Mouse (Mus musculus): ENCODE measurements around the gene Alox12. TPM values are rescaled to one million over a fixed set of nuclear protein-coding genes. Genes with fewer than 3 reads are reported as not detected.
A peak's percentile ranks its signal among the peaks of the same experiment; 100 is the strongest.

The Alox12 gene
- polyA plus RNA-seq, 1 experiment from 2014 or later = 1.2 TPM

DNA sequence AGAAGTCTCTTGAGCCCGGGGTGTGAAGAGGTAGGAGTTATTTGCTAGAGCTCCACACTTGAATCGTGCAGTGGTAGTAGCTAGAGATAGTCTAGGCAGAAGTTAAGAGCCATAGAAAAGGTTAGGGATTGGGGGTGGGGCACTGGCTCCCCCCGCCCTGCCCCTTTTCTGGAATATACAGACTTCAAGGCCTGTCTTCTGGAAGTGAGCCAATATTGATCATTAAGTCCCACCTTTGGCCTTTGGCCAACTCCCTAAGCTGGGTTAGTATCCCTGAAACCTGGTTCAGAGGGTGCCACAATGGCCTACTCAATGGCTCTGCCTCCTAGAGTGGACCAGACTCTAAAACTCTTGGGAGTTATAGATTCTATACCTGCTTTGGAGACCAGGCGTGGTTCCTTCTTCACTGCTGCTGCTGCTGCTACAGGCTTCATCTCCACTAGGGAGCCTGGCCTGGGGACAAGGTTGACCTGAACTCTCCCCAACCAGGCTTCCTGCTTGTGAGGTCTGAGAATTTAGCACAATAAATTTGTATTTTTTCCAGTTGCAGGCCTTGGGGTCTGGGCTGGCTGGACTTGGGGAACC lies 27.4 kb downstream of the Alox12 start:
- no peak for ATAC-seq (ENCODE audit: low FRiP score, low read depth)
- peaks cover 49% of the 10 kb centered on the region for H3K27me3 ChIP-seq
- 90% methylated on average over 4 of the region's 4 CpGs for WGBS

DNA sequence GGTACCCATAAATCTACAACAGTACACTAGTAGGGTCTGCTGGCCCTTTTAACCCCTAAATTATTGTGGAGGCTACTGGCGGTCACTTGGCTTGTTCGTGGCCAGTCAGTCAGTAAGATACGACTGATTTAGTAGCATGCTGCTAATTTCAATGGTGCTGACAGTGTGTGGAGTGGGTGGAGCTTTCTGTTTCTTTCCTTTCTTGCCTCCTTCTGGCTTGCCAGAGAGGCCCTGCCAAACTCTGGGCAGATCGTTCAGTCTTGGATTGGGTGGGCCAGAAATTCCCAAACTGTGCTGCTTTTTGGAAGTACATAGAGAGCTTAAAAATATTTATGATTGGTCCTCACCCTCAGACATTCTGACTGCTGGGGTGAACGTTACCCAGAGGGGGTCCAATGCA lies 28.0 kb downstream of the Alox12 start:
- no peak overlapping the region for H3K27ac ChIP-seq (replicated peaks)
- H3K4me2 ChIP-seq = peak overlapping the region; percentile 57
- H3K4me3 ChIP-seq = peak overlapping the region; percentile 30; the same call in 1 of the 2 replicates
- H3K9ac ChIP-seq = no peak overlapping the region
- H3K27me3 ChIP-seq = peaks cover 49% of the 10 kb centered on the region
- 32% methylated on average over 5 of the region's 5 CpGs for WGBS
- no peaks in the 10 kb centered on the region for H3K36me3 ChIP-seq
- H3K4me1 ChIP-seq (replicated peaks) = peaks cover 46% of the 10 kb centered on the region
- no peaks in the 10 kb centered on the region for H3K9me3 ChIP-seq
- ATAC-seq (ENCODE audit: low FRiP score, low read depth) = no peak

More for the DNA sequence above, 27.4 kb downstream of the Alox12 start:
- Histone ChIP-seq H3K4me1 (replicated peaks) (peaks cover 42% of the 10 kb centered on the region), H3K27ac (replicated peaks) (no peak overlapping the region), H3K36me3 (no peaks in the 10 kb centered on the region), H3K4me2 (peak overlapping the region; percentile 57), H3K4me3 (0 out of 2 replicates have a peak overlapping the region, but pooled peaks have one; percentile 23), H3K9ac (no peak overlapping the region), H3K9me3 (no peaks in the 10 kb centered on the region)

DNA sequence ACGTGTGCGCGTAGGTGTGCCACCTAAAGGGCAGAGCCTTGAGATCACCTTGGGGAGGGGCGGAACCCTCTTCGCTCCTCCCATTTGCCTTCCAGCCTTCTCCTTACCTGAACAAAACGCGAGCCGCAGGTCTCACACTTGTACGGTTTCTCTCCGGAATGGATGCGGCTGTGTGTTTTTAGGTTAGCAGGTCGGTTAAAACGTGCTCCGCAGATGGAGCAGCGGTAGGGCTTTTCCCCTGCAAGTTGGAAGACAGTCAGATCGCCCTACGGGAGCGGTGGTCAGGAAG lies 28.6 kb downstream of the Alox12 start:
- WGBS = 7% methylated on average over 18 of the region's 18 CpGs
- ATAC-seq (ENCODE audit: low FRiP score, low read depth) = no peak
- peaks cover 49% of the 10 kb centered on the region for H3K27me3 ChIP-seq

DNA sequence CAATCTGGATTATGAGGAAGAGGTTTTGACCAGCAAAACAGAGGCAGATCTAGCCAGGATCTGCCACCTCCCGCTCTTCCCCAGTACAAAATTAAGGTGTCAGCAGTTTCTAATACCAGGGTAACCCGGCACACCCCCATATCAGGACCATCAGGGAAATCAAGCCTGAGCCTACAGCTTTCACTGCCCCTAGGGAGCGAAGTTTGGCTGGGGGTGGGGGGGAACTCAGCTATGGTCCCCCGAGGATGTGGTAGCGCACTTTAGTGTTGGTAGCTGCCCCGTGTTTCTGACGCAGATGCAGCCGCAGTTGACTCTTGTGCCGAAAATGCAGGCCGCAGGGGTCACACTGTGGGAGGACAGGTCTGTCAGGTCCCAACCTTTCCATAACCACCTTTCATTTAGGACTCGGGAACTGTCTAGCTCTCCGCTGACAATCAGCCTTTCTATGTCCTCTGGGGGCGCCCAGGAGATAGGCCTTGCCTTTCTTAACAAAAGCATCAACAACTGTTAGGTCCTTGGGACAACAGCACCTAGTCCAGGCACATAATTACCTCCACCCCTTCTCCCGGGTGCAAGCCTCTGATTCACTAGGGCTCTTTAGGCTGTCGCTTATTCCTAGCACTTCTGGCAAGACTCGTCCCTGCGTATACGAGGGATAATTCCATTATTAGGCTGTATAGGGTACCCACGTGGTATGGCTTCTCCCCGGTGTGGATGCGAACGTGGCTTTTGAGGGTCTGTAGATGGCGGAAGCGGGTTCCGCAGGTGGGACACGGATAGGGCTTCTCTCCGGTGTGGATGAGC lies 29.2 kb downstream of the Alox12 start:
- H3K4me2 ChIP-seq = peak overlapping the region; percentile 57
- H3K36me3 ChIP-seq = no peaks in the 10 kb centered on the region
- peak overlapping the region; percentile 30 for H3K4me3 ChIP-seq
- peak; percentile 43; the same call in 1 of the 2 replicates for ATAC-seq (ENCODE audit: low FRiP score, low read depth)
- no peak overlapping the region for H3K27ac ChIP-seq (replicated peaks)
- H3K9ac ChIP-seq = peak overlapping the region; percentile 21; the same call in 1 of the 2 replicates
- no peaks in the 10 kb centered on the region for H3K9me3 ChIP-seq
- H3K27me3 ChIP-seq = peaks cover 46% of the 10 kb centered on the region
- peaks cover 53% of the 10 kb centered on the region for H3K4me1 ChIP-seq (replicated peaks)
- 20% methylated on average over 27 of the region's 27 CpGs for WGBS

More for the DNA sequence above, 28.6 kb downstream of the Alox12 start:
- H3K4me3 ChIP-seq = peak overlapping the region; percentile 30
- peaks cover 52% of the 10 kb centered on the region for H3K4me1 ChIP-seq (replicated peaks)
- H3K27ac ChIP-seq (replicated peaks) = no peak overlapping the region
- H3K4me2 ChIP-seq = peak overlapping the region; percentile 57
- H3K9ac ChIP-seq = peak overlapping the region; percentile 21; the same call in 1 of the 2 replicates
- no peaks in the 10 kb centered on the region for H3K9me3 ChIP-seq
- no peaks in the 10 kb centered on the region for H3K36me3 ChIP-seq

DNA sequence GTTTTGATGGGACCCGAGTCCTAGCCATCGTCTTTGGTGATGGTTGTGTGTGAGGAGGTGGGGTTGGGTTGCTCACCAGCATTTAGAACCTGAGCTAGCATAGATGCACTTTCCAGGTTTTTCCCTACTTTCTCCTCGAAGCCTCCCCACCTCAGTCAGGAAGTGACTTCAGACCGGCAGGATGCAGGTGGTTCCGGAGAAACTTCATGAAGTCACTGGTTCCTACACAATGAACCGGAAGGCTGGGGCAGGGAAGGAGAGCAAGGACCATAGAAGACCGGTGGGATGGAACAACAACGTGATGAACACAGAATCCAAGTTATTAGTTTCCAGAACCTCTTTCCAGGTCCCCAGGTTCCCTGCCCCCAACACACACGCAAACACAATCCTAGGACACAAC lies 31.4 kb downstream of the Alox12 start:
- Histone ChIP-seq H3K9me3 (no peaks in the 10 kb centered on the region), H3K9ac (no peak overlapping the region), H3K27ac (replicated peaks) (no peak overlapping the region), H3K4me2 (no peak overlapping the region), H3K36me3 (no peaks in the 10 kb centered on the region), H3K27me3 (peaks cover 25% of the 10 kb centered on the region), H3K4me3 (no peak overlapping the region), H3K4me1 (replicated peaks) (peaks cover 47% of the 10 kb centered on the region)
- WGBS = 89% methylated on average over 9 of the region's 9 CpGs
- no peak for ATAC-seq (ENCODE audit: low FRiP score, low read depth)

DNA sequence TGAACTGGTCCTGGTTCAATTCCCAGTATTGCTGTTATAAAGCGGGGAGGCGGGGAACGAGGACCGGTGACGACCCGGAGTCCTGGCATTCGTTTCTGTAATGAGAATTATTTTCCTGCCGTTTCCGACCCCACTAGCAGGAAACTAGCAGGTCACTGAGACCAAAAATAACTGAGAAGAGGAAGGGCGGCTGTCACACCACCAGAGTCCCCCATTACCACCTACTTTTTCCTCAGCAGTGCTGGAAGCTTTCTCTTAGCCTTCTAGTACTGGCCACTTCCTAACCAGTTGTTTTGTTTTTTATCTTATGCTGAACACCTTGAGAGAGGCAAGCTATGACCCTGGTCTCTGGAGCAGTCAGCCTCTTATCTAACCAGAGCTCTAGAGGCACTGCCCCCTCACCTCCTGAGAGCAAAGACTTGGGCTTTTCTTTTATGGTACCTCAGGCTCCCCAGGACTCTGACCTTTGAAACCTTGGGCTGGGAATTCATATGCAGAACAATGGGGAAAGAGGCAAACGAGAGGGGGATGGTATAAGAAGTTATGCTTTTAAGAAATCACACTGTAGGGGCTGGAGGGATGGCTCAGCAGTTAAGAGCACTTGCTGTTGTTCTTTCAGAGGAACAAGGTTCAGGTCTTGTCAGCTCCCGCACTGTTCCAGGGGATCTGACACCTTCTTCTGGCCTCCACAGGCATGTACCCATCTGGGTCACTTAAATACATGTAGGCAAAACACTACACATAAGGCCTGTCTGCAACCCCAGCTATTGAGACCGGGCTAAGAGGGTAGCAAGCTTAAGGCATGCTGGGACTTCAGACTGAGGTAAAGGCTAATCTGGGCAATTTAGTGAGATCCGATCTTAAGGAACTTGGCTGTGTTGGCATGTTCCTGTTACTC lies 33.3 kb downstream of the Alox12 start:
- H3K9ac ChIP-seq = peak overlapping the region; percentile 64
- H3K9me3 ChIP-seq = no peaks in the 10 kb centered on the region
- H3K4me2 ChIP-seq = peak overlapping the region; percentile 87
- peak overlapping the region; percentile 86 for H3K27ac ChIP-seq (replicated peaks)
- WGBS = 8% methylated on average over 14 of the region's 14 CpGs
- ATAC-seq (ENCODE audit: low FRiP score, low read depth) = no peak
- H3K4me1 ChIP-seq (replicated peaks) = peaks cover 44% of the 10 kb centered on the region
- H3K27me3 ChIP-seq = peaks cover 10% of the 10 kb centered on the region
- peaks cover 5% of the 10 kb centered on the region; the same call in 1 of the 2 replicates for H3K36me3 ChIP-seq
- peak overlapping the region; percentile 60 for H3K4me3 ChIP-seq

DNA sequence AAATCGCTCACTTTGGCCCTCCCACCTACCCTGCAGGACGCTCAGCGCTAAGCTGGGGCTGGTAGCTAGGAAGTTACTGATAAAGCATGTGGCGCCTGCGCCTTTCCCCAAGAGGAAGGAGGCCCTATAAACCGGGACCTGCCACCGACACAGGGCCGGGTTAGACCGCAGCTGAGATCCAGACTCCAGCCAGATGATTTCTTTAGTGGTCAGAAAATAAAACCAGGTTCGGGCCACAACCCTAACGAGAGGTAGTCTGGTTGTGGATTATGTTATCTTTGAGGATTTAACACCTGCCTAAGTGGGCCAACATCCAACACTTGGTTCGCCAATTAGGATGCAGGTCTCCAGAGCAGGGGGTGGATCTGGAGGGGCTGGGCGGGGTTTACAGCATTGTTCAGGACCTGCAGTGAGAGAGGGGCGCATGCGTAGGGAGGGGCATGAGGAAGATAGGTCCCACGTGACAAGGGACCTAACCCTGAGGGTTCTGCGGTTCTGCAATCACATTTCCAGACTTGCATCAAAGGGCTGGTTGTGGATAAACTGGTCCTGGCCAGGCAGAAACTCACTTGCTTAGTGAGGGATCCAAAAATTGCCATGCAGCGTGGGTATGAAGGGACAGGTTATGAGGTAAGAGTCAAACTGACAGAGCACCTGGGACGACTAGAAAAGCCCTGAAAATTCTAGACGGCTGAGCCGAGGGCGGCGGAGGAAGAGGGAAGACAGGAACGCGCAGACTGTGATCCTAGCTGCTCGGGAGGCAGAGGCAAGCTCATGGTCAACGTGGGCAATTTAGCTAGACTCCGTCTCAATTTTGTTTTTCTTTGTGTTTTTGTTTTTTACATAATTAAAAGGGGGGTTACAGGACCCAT lies 34.2 kb downstream of the Alox12 start, which contains the start of gene Slc16a13:
Slc16a13 (minus strand) TSS at position 334 of the 872 bp plus-strand sequence.
- WGBS = under 1% methylated on average over 28 of the region's 28 CpGs
- H3K4me2 ChIP-seq = peak within 1 kb of the TSS; percentile 87
- H3K27ac ChIP-seq (replicated peaks) = peak within 1 kb of the TSS; percentile 86
- peaks cover 6% of the 10 kb centered on the region; the same call in 1 of the 2 replicates for H3K36me3 ChIP-seq
- H3K9me3 ChIP-seq = no peaks in the 10 kb centered on the region
- peaks cover 16% of the 10 kb centered on the region for H3K27me3 ChIP-seq
- ATAC-seq (ENCODE audit: low FRiP score, low read depth) = peak; percentile 96
- peak within 1 kb of the TSS; percentile 64 for H3K9ac ChIP-seq
- H3K4me1 ChIP-seq (replicated peaks) = peaks cover 35% of the 10 kb centered on the region
- peak within 1 kb of the TSS; percentile 60 for H3K4me3 ChIP-seq

DNA sequence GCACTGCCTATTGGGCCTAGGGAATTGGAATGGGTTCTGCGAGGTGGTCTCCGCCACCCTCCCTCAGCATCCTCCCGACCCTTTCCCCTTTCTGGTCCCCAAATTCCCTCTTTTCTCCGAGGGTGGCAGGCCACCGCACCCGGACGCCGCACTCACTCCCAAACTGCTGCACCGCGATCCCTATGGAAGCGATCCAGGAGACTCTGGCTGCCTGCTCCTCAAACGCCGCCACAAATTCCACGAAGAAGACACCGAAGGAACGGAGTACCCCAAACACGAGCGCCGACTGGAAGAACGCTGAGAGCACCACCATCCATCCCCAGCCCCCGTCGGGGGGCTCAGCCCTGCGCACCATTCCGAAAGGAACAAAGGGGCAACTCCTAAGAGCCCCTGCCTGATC lies 34.8 kb downstream of the Alox12 start:
- peak overlapping the region; percentile 57 for H3K9ac ChIP-seq
- peak overlapping the region; percentile 60 for H3K4me3 ChIP-seq
- peak overlapping the region; percentile 86 for H3K27ac ChIP-seq (replicated peaks)
- no peak for ATAC-seq (ENCODE audit: low FRiP score, low read depth)
- H3K9me3 ChIP-seq = no peaks in the 10 kb centered on the region
- H3K4me1 ChIP-seq (replicated peaks) = peaks cover 35% of the 10 kb centered on the region
- H3K4me2 ChIP-seq = peak overlapping the region; percentile 87
- peaks cover 19% of the 10 kb centered on the region for H3K27me3 ChIP-seq
- peaks cover 6% of the 10 kb centered on the region; the same call in 1 of the 2 replicates for H3K36me3 ChIP-seq
- under 1% methylated on average over 24 of the region's 24 CpGs for WGBS

DNA sequence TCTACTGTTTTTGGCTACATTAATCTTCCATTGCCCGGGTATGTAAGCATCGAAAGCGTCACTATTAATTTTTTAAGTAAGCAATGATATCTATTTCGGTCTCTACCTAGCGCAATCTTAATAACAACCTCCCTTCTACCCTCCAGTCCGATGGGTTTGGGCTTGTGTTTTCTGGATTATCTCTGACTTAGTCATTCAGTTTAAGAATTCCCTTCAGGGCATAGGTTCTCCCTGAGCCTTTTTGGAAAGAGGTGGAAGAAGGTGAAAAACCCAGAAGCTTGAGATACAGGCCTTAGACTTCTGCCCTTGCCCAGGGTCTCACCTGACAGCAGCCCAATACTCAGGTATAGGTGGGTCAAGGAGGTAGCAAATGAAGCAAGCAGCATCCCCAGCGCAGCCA lies 35.3 kb downstream of the Alox12 start:
- peak overlapping the region; percentile 87 for H3K4me2 ChIP-seq
- H3K9ac ChIP-seq = peak overlapping the region; percentile 57
- WGBS = 52% methylated on average over 7 of the region's 7 CpGs
- no peaks in the 10 kb centered on the region for H3K9me3 ChIP-seq
- no peak for ATAC-seq (ENCODE audit: low FRiP score, low read depth)
- H3K27me3 ChIP-seq = peaks cover 23% of the 10 kb centered on the region
- H3K36me3 ChIP-seq = peaks cover 6% of the 10 kb centered on the region; the same call in 1 of the 2 replicates
- peak overlapping the region; percentile 60 for H3K4me3 ChIP-seq
- H3K27ac ChIP-seq (replicated peaks) = peak overlapping the region; percentile 86
- H3K4me1 ChIP-seq (replicated peaks) = peaks cover 39% of the 10 kb centered on the region

DNA sequence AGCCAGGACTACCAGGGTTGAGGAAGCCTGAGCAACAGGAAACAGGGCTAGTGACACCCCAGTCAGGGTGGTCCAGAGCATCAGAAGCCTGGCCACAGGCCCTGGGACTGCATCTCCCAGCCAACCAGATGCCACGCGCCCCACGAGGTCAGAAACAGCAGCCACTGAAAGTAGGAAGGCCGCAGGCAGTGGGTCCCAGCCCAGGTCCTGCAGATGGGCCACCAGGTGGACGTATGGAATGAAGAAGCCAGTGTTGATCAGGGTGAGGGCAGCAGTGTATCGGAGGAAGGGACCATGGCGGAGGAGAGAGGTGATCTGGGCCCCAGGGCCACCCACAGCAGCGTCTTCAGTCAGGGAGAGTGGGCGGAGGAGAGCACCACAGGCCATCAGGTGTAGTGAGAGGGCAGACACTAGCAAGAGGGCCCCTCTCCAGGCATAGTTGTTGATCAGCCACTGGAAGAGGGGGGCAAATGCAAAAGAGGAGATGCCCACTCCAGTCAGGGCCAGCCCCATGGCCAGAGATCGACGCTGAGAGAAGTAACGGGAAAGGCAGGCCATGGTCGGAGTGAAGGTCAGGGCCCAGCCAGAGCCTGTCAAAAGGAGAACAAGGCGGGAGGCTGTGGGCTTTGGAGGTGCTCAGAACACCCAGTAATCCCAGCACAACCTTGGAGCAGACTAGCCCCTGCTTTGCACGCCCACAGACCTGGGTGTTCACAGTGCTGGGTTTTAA lies 36.2 kb downstream of the Alox12 start:
- peak overlapping the region; percentile 60 for H3K4me3 ChIP-seq
- H3K9me3 ChIP-seq = no peaks in the 10 kb centered on the region
- peaks cover 49% of the 10 kb centered on the region for H3K4me1 ChIP-seq (replicated peaks)
- H3K27me3 ChIP-seq = peaks cover 31% of the 10 kb centered on the region
- H3K27ac ChIP-seq (replicated peaks) = no peak overlapping the region
- peaks cover 6% of the 10 kb centered on the region; the same call in 1 of the 2 replicates for H3K36me3 ChIP-seq
- WGBS = 88% methylated on average over 15 of the region's 15 CpGs
- ATAC-seq (ENCODE audit: low FRiP score, low read depth) = no peak
- peak overlapping the region; percentile 87 for H3K4me2 ChIP-seq
- 0 out of 2 replicates have a peak overlapping the region, but pooled peaks have one; percentile 15 for H3K9ac ChIP-seq
